ENCODE assay signal across 14 mouse cellular contexts in the genomic region with DNA sequence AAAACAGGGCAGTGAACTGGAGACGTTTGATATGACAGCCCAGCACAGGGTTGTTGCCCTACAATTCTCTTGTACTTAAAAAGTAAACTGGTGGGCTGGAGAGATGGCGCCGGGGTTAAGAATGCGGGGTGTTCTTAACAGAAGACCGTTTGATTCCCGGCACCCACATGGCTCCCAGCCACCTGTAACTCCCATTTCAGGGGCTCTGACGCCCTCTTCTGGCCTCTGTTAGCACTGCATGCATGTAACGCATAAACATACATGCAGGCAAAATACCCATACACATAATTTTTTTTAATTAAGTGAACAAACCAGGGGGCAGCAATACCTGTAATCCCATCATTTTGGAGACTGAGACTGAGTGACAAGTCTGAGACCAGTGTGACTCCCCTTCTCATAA. TPM values are rescaled to one million over a fixed set of nuclear protein-coding genes. Genes with fewer than 3 reads are reported as not detected.
A peak's percentile ranks its signal among the peaks of the same experiment; 100 is the strongest.
DNase-seq lines count a peak whose midpoint lies in the region; ATAC-seq and TF ChIP-seq lines count a peak whose summit lies in the region.
"Had no signal": no experiment of that assay in that cellular context is flagged by ENCODE, and none has a peak within 500 bp of the region (broad histone marks: within the 10 kb centered on the region; RNA-seq: fewer than 3 reads in every experiment).

No protein-coding gene starts in this region.

- TF ChIP-seq POLR2A in CH12.LX (IDR thresholded peaks at IDR 0.05; ENCODE audit: low read depth, low read length) = no peak

- H3K27me3 ChIP-seq in heart, embryonic 15.5 days = no peaks in the 10 kb centered on the region
- H3K27me3 ChIP-seq in CH12.LX (replicated peaks) = no peaks in the 10 kb centered on the region
- H3K27me3 ChIP-seq in midbrain, embryonic 12.5 days = peaks cover 11% of the 10 kb centered on the region

- peak overlapping the region; percentile 95 for H3K27ac ChIP-seq in heart, embryonic 15.5 days
- no peak overlapping the region for H3K27ac ChIP-seq in CH12.LX (ENCODE audit: insufficient read depth, low read depth)
- H3K27ac ChIP-seq in midbrain, embryonic 12.5 days (replicated peaks) = peak overlapping the region; percentile 85
- H3K27ac ChIP-seq: limb, embryonic 15.5 days had no signal

- peak in 1 of 2 experiments; percentile 24; a peak in 1 of 4 replicates for TF ChIP-seq CTCF in CH12.LX (conservative IDR thresholded peaks at IDR 0.05 in 1 of 2, IDR thresholded peaks at IDR 0.05 in 1 of 2; ENCODE audit: low read depth in 2 of 2, low read length in 2 of 2)

- peak; percentile 1 for TF ChIP-seq RAD21 in CH12.LX (IDR thresholded peaks at IDR 0.05; ENCODE audit: low read depth, low read length)

- no peak overlapping the region for H3K9ac ChIP-seq in heart, embryonic 15.5 days
- H3K9ac ChIP-seq in CH12.LX (ENCODE audit: insufficient read depth, low read depth) = no peak overlapping the region
- no peak overlapping the region for H3K9ac ChIP-seq in midbrain, embryonic 12.5 days (replicated peaks)
- H3K9ac ChIP-seq: limb, embryonic 15.5 days had no signal

- no peaks in the 10 kb centered on the region for H3K36me3 ChIP-seq in heart, embryonic 15.5 days
- H3K36me3 ChIP-seq in CH12.LX (replicated peaks in 1 of 2; ENCODE audit: control insufficient read depth in 1 of 2, insufficient read depth in 1 of 2, low read length in 1 of 2) = no peaks in the 10 kb centered on the region
- H3K36me3 ChIP-seq in midbrain, embryonic 12.5 days = no peaks in the 10 kb centered on the region
- H3K36me3 ChIP-seq: G1E; limb, embryonic 15.5 days had no signal

- 71% methylated on average over 8 of the region's 8 CpGs for WGBS in heart, embryonic 15.5 days
- 70% methylated on average over 8 of the region's 8 CpGs for WGBS in midbrain, embryonic 12.5 days

- dilution Hi-C loops in CH12.LX (cut with MboI; ENCODE audit: extremely low pct_ligation_motif_present, extremely low pct_unique_long_range_greater_than_20kb, low sequenced_read_pairs) = no loop called here

- no peak for DNase-seq in heart, adult 9 months (ENCODE audit: low spot score in 2 of 2)
- DNase-seq in CH12.LX (ENCODE audit: extremely low read depth) (no peak), ZHBTc4 (ENCODE audit: low read depth, low spot score) (peak; percentile 81)
- DNase-seq in ovary, postnatal 10 days (ENCODE audit: low spot score) = no peak
- DNase-seq in urinary bladder, adult 18-20 months (ENCODE audit: low spot score in 2 of 2) = no peak
- DNase-seq: adrenal gland, postnatal 25 days; kidney, postnatal 36 days; thymus, postnatal 14 days had no signal

- no peaks in the 10 kb centered on the region for H3K9me3 ChIP-seq in heart, embryonic 15.5 days (replicated peaks)
- H3K9me3 ChIP-seq in CH12.LX (replicated peaks; ENCODE audit: low read length) = peaks cover 5% of the 10 kb centered on the region
- no peaks in the 10 kb centered on the region for H3K9me3 ChIP-seq in midbrain, embryonic 12.5 days
- H3K9me3 ChIP-seq: G1E; limb, embryonic 15.5 days had no signal

- no peak overlapping the region for H3K4me2 ChIP-seq in heart, embryonic 15.5 days
- no peak overlapping the region for H3K4me2 ChIP-seq in CH12.LX (ENCODE audit: insufficient read depth, low read depth, poor library complexity, severe bottlenecking)
- H3K4me2 ChIP-seq in midbrain, embryonic 12.5 days (replicated peaks) = no peak overlapping the region

- no peak overlapping the region for H3K4me3 ChIP-seq in heart, embryonic 15.5 days
- H3K4me3 ChIP-seq in CH12.LX (replicated peaks in 1 of 3; ENCODE audit: low read depth in 2 of 3, low read length in 2 of 3, poor library complexity in 1 of 3) = no peak overlapping the region
- H3K4me3 ChIP-seq in midbrain, embryonic 12.5 days = no peak overlapping the region
- H3K4me3 ChIP-seq: erythroblast, embryonic 14.5 days had no signal

- no peak for TF ChIP-seq EP300 in CH12.LX (IDR thresholded peaks at IDR 0.05; ENCODE audit: low read length)

- H3K79me2 ChIP-seq in CH12.LX (replicated peaks; ENCODE audit: control insufficient read depth, extremely low read depth, insufficient read depth, poor library complexity, severe bottlenecking) = no peaks in the 10 kb centered on the region

- in situ Hi-C loops in CH12.LX (cut with MboI; ENCODE audit: low pct_ligation_motif_present, low pct_unique_long_range_greater_than_20kb, low sequenced_read_pairs) = no loop called here

- ATAC-seq in heart, embryonic 15.5 days (replicated peaks; ENCODE audit: insufficient number of reproducible peaks, insufficient read depth, low FRiP score, low read depth) = no peak
- ATAC-seq in midbrain, embryonic 12.5 days (ENCODE audit: low FRiP score, low read depth) = no peak
- no peak for ATAC-seq in erythroblast, adult 5-6 weeks (replicated peaks; ENCODE audit: low FRiP score, poor library complexity, severe bottlenecking)

- H3K4me1 ChIP-seq in heart, embryonic 15.5 days (replicated peaks) = peaks cover 48% of the 10 kb centered on the region
- peaks cover 4 to 15% of the 10 kb centered on the region in 2 experiments; a peak in 3 of 4 replicates for H3K4me1 ChIP-seq in CH12.LX (ENCODE audit: control insufficient read depth in 1 of 2, insufficient read depth in 2 of 2)
- H3K4me1 ChIP-seq in midbrain, embryonic 12.5 days = peaks cover 51% of the 10 kb centered on the region

TF ChIP-seq in CH12.LX, 34 proteins besides CTCF, POLR2A, EP300 and RAD21:
- no peak for TF ChIP-seq JUND (conservative IDR thresholded peaks at IDR 0.05; ENCODE audit: low read depth, low read length)
- no peak for TF ChIP-seq GABPA (IDR thresholded peaks at IDR 0.05; ENCODE audit: insufficient replicate concordance, low read depth, low read length)
- TF ChIP-seq SIN3A (IDR thresholded peaks at IDR 0.05; ENCODE audit: low read length) = no peak
- no peak for TF ChIP-seq NRF1 (IDR thresholded peaks at IDR 0.05; ENCODE audit: low read depth, low read length)
- no peak for TF ChIP-seq USF2 (conservative IDR thresholded peaks at IDR 0.05; ENCODE audit: low read depth, low read length)
- TF ChIP-seq NELFE (IDR thresholded peaks at IDR 0.05; ENCODE audit: low read depth, low read length) = no peak

RNA-seq across cellular contexts. Expression of gene Nfam1, which starts 24.4 kb away (rescaled TPM):
- 1.8 and 3.9 TPM in 2 replicates for polyA plus RNA-seq in heart, embryonic 15.5 days (2015; fragmentation: Nextera tagmentation; extraction: Ambion mirVana)
- total RNA-seq in CH12.LX (2012; rRNA removed) (0.04 and 0.25 TPM in 2 replicates), CH12.LX (2014; rRNA removed) (0.20 and 0.23 TPM in 2 replicates)
- 0.74 and 0.81 TPM in 2 replicates for polyA plus RNA-seq in CH12.LX (2012; ENCODE audit: insufficient read length, low read depth)
- polyA plus RNA-seq in midbrain, embryonic 12.5 days (2016; fragmentation: Nextera tagmentation; extraction: Ambion mirVana) = 3.3 and 4.2 TPM in 2 replicates
- total RNA-seq in erythroblast, adult 5-6 weeks (2015; ENCODE audit: low replicate concordance) = 26.3 and 27.6 TPM in 2 replicates
- 18.4 and 30.1 TPM in 2 replicates for total RNA-seq in erythroblast, adult 5-6 weeks (2017; ENCODE audit: low replicate concordance)

RNA-seq across cellular contexts. Expression of gene Serhl, which starts 31.8 kb away (rescaled TPM):
- 61.5 and 66.3 TPM in 2 replicates for polyA plus RNA-seq in heart, embryonic 15.5 days (2015; fragmentation: Nextera tagmentation; extraction: Ambion mirVana)
- total RNA-seq in CH12.LX (2012; rRNA removed) (48.8 and 59.5 TPM in 2 replicates), CH12.LX (2014; rRNA removed) (123 and 129 TPM in 2 replicates)
- 52.0 and 57.6 TPM in 2 replicates for polyA plus RNA-seq in CH12.LX (2012; ENCODE audit: insufficient read length, low read depth)
- 42.6 and 43.0 TPM in 2 replicates for polyA plus RNA-seq in midbrain, embryonic 12.5 days (2016; fragmentation: Nextera tagmentation; extraction: Ambion mirVana)
- total RNA-seq in erythroblast, adult 5-6 weeks (2015; ENCODE audit: low replicate concordance) = 14.2 and 18.3 TPM in 2 replicates
- 7.0 and 19.4 TPM in 2 replicates for total RNA-seq in erythroblast, adult 5-6 weeks (2017; ENCODE audit: low replicate concordance)
